Mouse (Mus musculus): Measurements from ENCODE around the gene Cd209c.

Gene Cd209c

DNA sequence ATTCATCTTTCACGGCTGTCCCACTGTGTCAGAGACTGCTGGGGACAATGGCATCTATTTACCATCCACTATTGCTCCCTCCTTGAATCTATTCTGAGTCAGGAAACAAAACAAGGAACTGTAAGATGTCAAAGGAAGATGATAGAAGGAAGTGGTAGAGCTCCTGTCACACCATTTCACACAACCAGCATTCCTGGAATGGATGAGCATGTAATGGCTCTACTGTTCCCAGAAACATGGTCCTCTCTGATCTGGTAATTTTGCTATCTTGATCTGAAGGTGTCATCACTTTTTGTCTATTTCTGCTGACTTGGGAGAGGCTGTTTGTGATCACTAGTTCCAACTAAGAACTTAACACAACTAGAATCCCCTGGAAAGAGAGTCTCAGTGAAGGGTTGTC is at the start of gene Cd209c:
Gene Cd209c, minus strand, starts transcription at position 101 of the 400 bp plus-strand sequence.
- no peak for DNase-seq

DNA sequence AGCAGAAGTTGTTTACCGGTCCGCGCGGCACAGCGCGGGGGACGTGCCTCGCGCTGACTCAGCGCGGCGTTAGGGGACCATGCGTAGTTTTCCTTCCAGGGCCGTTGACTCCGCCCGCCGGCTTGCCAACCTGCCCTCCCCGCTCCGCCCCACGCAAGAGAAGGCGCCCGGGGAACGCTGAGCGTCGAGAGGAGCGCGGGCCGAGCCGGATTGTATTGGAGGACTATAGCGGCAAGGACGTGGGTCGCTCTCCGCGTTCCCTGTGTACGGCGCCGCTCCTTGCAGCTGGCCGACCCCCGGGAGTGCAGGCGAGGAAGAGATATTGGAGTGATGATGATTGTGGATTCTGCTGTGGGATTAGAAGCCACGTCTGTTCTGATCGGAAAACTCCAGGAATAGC is 39.7 kb upstream of the Cd209c start:
- DNase-seq = peak; percentile 4

DNA sequence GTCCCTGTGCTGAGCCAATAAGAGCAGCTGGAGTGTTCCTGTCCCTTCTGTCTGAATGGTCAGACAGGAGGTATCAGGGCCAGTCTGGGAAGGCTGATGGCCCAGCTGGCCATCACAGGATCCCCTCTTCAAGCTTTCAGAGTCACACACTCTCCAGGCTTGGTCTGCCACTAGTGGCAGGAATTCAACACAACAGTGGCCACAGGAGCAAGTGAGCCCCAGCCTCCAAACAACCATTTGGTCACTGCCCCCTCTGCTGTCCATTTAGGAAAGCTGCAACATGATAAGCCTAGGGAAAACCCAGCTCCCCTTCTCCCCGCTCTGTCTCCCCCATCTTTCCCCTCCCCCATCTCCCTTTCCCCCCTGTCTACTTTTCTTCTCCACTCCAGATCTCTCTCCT is 1.5 kb upstream of the Cd209c start:
- no peak for DNase-seq

DNA sequence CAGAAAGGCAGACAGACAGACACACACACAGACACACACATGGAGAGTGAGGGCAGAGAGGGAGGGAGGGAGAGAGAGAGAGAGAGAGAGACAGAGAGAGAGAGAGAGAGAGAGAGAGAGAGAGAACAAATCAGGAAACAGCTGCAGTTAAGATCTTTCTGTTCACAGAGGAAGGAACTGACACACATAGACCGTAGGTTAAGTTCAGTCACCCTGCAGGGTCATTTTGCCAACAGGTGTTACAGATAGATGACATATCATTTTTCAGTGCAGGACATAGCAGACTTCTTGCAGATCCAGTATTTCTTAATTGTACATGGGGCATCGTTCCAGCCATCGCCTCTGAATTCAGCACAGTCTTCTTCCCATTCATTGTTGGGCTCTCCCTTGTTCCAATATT is 14.5 kb downstream of the Cd209c start:
- DNase-seq = no peak

DNA sequence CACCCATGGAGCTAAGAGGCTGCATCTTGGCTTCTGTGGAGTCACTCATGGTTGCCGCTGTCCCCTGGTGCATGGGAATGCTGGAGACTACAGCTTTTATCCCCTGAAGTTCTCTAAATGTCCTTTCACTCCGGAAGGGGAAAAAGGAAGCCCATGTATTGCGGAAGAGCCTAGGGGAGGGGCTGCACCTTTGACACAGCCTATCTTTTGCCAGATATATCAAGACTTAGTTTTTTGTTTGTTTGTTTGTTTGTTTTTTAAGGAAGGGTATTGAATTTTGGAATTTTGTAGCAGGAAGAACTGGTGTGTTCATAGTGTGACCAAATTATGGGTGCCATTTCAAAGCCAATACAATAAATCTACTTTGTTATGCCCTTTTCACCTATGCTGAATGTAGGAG is 27.8 kb downstream of the Cd209c start, which contains the start of gene Cd209b:
Gene Cd209b, minus strand, starts transcription at position 101 of the 400 bp plus-strand sequence.
- no peak for DNase-seq

Measured in liver (tissue).